Mouse (Mus musculus) cortical plate, adult 2 months (tissue): ENCODE measurements around the gene Stac3.

Source experiments
- CTCF ChIP-seq: fragments of 200-500 bp; IDR thresholded peaks from 2 replicates; pipeline ENCODE4 v1.5.1; 2011; ENCODE audit warnings: mild to moderate bottlenecking, control low read depth, low read length; ENCODE audit not compliant: insufficient read depth; ENCODE audit errors: extremely low read depth
- POLR2A ChIP-seq: fragments of 200-500 bp; IDR thresholded peaks from 2 replicates; pipeline ENCODE4 v1.6.1; 2011; ENCODE audit warnings: mild to moderate bottlenecking, low read length, control low read depth; ENCODE audit not compliant: insufficient read depth; ENCODE audit errors: extremely low read depth

- no peak for TF ChIP-seq CTCF
- no peak for TF ChIP-seq POLR2A
These were observed 2.0 kb upstream of the Stac3 start for GRCm38 (mm10) chr10:127499516-127499915.
